Mouse (Mus musculus): ENCODE results near the gene Nckap5.
A peak's percentile ranks its signal among the peaks of the same experiment; 100 is the strongest.

GRCm38 (mm10) chr1:126317874-126318607, 512.6 kb downstream of the Nckap5 start:
- TF ChIP-seq NRF1 (IDR thresholded peaks at IDR 0.05; ENCODE audit: insufficient read depth, low read depth, low read length, poor library complexity, severe bottlenecking) (no peak), CTCF (IDR thresholded peaks at IDR 0.05 in 2 of 3, conservative IDR thresholded peaks at IDR 0.05 in 1 of 3; ENCODE audit: control insufficient read depth in 1 of 3, insufficient read depth in 1 of 3, low read depth in 2 of 3, low read length in 3 of 3, poor library complexity in 1 of 3, severe bottlenecking in 1 of 3) (no peak; a peak in 1 of 6 replicates), MAZ (IDR thresholded peaks at IDR 0.05; ENCODE audit: low read depth, low read length) (no peak; the same call in 1 of the 2 replicates), GATA1 (IDR thresholded peaks at IDR 0.05; ENCODE audit: low read depth, low read length) (peak; percentile 95), EP300 (IDR thresholded peaks at IDR 0.05; ENCODE audit: low read depth in 1 of 2, low read length in 2 of 2) (peak; percentile 96 to 97), POLR2A (IDR thresholded peaks at IDR 0.05; ENCODE audit: control insufficient read depth in 1 of 2, insufficient read depth in 1 of 2, low read depth in 1 of 2, low read length in 2 of 2, poor library complexity in 1 of 2) (no peak), TCF12 (IDR thresholded peaks at IDR 0.05; ENCODE audit: low read depth, low read length) (peak; percentile 96), ZKSCAN1 (IDR thresholded peaks at IDR 0.05; ENCODE audit: low read depth, low read length) (no peak), E2F4 (IDR thresholded peaks at IDR 0.05; ENCODE audit: borderline replicate concordance, low read depth, low read length) (no peak)

Measured in MEL (cell line).